Mouse (Mus musculus) adrenal gland, adult 8-10 months (tissue): ENCODE data around the gene Slc4a11. TPM values are rescaled to one million over a fixed set of nuclear protein-coding genes. Genes with fewer than 3 reads are reported as not detected.

Experiments used
- DNase-seq: peaks from one replicate; pipeline ENCODE4 v3.0.0; 2022
- total RNA-seq, 4 experiments: library from RNA; stranded (reverse); gene quantifications; 2 replicates each; pipeline ENCODE4 v1.2.4; 2022

The Slc4a11 gene
- total RNA-seq = 1 to 10 TPM; 2.6 to 7.8 (median 5.7) TPM

DNA sequence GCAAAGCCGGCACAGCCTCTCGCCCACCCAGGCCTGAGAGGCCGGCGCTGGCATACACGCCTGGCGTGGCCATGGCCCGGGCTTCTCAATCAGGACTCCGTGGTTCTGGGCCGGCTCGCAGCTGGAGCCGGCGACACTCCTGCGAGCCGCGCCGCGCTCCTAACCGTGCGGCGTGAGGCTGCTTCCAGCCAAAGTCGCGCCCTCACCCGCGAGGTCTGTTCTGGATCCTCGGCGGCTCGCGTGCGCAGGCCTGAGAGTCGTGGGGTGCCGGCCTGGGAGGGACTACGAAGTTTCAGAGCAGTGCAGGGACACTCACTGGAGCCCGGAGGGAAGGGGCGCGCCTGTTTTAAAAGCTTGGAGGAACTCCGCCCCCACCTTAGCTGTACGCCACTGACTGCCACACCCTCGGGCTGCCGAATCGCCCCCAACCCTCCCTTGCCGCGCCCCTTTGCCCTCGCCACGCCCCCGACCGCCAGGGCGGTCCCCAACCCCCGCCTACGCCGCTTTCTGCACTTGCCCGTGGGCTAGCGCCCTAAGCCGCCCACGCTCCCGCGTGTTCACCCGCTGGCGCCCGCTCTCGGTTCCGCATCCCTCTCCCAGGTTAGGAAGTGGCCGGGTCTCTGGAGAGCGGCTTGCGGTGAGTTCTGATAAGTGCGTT, at the start of gene Slc4a11:
TSS of gene Slc4a11 (minus strand) at position 367 of the 658 bp plus-strand sequence.
- DNase-seq = peak; percentile 49

DNA sequence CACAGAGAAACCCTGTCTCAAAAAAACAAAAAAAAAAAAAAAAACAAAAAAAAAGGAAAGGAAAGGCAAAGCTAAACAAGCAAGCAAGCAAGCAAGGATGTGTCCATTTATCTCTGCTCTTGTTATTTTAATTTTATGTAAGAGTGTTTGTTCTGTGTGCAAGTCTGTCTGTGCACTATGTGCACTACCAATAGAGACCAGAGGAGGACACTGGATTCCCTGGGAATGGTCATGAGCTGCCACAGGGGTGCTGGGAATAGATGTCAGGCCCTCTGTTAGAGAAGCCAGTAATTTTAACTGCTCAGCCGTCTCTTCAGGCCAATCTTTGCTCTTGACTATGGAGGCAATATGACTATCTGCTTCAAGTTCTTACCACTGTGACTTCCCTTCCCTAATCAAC, 46.3 kb upstream of the Slc4a11 start:
- no peak for DNase-seq

DNA sequence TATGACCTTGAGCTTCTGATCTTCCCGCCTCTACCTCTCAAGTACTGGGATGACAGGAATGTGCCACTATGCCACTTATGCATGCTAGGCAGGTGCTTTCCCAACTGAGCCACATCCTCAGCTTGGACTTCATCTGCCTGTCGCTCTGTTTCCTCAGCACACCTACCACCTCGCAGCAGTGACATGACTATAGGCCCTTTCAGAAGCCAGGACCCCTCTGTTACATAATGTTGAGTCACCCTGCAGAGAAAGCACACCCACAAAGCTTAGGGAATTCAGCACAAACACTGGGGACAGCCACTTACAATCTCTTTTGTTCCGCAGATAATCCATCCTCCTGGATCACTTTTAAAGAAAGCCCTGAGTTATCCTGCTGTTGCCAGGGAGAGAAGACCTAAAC, 42.8 kb upstream of the Slc4a11 start:
- no peak for DNase-seq

DNA sequence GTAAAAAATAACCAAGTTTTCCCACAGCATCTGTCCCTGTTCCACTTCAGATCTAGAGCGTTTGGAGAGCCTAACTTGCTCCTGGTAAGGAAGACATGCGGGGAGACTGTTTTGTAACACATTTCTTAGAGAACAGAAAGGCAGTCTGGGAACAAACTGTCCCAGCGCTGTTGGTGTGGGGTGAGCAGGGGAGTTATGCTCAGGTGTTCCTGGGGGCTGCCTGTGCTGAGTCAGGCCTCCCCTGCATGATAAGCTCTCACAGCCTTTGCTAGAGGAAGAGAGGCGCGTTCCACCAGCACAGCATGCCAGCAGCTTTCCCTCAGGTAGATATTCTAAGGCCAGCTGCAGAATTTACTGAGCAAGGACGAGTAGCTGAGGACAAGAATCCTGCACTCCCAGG, 40.7 kb upstream of the Slc4a11 start:
- DNase-seq = no peak

DNA sequence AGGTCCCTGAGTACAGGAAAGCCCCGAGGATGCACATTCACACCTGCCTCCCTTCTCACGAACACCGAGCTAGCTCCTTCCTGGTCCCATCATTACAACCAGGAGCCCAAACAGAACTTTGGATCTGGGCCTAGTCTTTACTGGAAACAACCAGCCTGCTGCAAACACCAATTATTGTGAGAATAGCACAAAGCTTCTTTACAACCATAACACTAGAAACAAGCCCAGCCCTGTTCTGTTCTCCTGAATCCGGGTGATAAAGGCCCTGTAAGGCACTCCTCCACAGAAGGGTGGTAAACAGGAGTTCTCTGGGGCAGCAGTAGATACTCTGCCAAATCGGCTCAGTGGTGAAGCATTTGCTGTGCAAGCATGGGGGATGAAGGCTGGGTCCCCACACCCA, 38.0 kb upstream of the Slc4a11 start:
- DNase-seq = no peak

DNA sequence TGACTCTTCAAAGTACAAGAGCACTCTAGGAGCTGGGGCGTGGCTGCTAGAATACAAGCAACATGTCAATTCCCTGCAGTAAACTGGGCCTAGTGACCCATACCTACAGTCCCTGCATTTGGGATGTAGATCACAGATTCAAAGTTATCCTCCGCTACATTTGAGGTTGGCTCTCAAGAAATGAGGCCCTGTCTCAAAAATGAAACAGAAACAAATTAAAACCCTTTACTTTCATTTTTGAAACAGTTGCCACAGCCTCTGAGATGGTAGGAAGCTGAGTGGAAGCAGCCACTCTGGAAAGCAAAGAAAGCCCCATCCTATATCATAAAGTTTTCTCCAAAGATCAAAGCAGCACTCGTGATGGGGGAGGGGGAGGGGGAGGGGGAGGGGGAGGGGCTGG, 36.1 kb upstream of the Slc4a11 start:
- no peak for DNase-seq

DNA sequence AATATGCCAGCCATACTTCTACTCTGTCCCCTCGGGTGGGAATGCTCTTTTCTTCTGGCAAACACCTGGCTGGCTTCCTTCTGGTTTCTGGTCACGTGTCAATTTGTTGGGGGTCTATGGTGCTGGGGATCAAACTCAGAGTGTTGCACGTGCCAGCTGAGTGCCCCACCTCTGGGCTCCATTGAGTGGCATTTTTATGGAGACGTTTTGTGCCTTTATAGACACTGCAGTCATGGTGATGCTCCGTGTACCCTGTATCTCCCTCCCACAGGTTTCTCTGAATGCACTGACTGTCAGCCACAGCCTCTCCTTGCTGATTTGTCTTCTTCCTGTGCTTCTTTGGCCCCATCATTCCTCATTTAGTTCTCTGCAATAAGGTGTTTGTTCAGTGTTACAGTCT, 34.5 kb upstream of the Slc4a11 start:
- no peak for DNase-seq

DNA sequence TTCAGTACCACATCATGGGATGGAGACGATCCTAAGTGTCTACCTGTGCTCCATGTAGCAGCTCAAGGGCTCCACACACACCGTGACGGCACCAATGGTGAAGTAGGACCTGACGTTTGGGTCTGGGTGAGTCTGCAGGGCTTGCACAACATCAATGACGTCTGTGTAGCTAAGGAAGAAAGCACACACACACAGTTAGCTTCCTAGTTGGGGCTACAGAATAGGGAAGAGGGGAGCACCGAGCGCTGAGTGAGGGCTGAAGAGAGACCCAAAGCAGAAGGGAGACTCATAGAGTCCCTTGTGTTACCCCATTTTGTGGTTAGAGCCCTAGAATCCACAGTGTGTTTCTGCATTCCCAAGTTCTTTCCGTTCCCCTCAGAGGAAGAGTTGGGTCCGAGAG, 33.4 kb upstream of the Slc4a11 start:
- no peak for DNase-seq

DNA sequence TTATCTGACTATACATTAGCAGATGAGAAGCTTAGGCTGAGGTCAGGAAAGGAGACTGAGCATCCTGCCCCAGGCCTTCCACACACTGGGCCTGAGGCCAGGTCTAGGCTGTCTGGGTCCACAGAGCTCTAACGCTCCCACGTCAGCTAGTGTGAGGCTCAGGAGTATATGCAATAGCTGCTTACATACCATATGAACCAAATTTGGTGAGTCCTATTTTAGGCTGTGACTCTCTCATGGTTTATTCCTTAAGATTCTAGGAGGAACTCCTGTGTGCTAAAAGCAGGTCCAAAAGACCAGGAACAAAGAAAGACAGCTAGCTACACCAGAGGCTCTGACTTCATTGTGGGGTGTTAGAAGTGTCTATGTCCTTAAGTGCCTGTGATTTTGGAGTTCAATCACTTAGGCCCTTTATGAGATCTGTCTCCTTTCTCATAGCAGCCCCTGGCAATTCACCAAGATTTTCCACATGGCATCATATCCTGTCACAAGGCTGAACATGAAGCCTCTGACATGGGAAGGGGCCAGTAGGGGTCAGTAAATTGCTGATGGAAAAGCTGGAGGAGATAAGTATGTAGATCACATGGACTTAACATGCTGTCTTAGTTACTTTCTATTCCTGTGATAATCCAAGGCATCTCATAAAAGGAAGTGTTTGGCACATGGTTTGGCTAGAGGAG, 31.7 kb upstream of the Slc4a11 start:
- no peak for DNase-seq

DNA sequence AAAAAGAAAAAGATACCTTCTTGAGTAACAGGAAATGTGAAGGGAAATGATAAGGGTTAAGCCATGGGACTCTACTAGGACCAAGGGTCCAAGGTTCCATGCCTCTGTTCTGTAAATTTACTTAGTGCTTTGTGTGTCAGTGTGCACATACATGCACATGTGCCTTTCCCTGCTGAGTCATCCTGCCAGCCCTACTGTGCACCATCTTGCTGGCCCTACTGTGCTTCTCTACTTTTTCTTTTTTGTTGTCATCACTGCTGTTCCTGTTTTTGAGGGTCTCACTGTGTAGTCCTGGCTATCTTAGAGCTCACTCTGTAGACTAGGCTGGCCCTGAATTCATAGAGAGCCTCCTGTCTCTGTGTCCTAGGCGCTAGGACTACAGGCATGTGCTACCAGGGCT, 30.4 kb upstream of the Slc4a11 start:
- DNase-seq = no peak

DNA sequence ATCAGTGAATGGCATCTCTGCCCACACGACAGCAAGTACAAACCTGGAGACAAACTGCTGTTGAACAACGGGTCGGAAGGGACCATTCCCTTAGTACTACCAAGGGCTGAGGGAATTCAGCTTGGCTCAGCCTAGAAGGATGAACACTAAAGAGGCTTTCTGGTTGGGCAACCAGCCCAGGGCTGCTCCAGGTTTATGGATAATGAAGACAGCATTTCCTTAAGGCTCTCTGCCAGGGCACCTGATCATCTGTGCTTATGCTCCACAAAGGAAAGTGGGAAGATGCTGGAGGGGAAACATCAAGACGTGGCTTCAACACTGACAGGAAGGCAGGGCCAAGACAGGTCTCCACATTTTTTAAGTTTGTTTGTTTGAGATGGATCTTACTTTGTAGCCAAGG, 27.1 kb upstream of the Slc4a11 start:
- DNase-seq = no peak

DNA sequence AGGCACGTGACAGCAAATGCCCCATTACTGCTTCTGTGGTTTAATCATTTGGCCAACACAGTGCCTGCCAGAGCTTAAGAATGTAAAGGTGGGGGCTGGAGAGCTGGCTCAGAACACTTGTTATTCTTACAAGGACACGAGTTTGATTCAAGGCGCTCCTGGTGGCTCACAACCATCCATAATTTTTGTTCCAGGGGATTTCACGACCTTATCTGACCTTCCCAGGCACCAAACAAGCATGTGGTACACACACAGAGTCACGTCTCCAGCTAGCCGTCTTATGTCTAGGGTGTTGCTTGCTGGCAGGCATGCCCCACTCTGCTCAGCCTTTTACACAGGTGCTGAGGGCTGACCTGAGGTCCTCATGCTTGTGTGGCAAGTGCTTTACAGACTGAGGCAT, 20.6 kb upstream of the Slc4a11 start:
- no peak for DNase-seq

DNA sequence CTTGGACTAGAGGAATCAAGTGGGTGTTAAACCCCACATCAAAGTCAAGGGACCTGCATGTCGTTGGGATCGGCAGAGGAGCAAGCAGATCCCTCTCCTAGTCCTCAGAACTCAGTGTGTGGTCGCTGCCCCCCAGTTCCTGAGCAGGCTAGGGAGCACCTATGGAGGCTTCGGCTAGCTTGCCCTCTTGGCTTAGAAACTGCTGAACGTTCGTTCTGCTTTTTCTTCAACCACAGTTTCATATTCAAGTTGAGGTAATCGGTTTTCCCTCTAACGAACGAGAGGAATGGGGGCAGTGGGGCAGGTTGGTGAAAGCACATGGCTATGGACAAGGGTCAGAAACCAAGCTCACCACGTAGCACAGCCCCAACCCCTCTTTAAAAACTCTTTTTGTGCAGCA, 9.7 kb upstream of the Slc4a11 start:
- no peak for DNase-seq

DNA sequence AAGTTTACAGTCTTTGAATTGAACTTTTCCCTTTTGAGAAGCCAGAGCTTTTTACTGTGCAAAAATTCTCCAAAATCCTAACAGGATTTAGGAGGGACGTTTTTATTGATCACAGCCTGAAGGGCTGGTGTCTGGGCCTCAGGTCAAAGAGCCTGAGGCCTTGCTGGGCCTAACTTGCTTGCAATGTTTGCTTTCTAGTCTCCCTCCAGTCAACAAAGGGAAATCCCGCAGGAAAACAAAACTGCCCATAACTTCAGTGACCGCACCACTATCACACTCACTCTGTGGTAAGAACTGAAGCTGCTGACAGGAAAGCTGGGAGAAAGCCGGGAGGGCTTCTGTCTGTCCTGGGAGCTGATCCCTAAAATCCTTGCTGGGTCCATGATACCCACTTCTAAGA, 9.3 kb upstream of the Slc4a11 start:
- DNase-seq = no peak

DNA sequence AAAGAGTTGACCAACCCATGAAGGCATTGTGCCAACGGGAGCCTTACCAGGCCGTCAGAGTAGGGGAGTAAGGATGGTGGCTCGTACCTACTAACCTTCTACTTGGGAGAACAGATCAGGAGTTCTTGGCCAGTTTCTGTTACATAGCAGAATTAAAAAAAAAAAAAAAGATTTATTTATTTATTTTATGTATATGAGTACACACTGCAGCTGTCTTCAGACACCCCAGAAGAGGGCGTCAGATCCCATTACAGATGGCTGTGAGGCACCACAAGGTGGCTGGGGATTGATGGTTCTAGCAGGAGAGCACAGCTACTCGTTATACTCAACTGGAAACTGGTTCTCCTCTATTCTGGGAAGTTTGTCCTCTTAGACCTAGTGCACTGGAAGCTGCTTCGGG, 7.9 kb upstream of the Slc4a11 start:
- DNase-seq = no peak

DNA sequence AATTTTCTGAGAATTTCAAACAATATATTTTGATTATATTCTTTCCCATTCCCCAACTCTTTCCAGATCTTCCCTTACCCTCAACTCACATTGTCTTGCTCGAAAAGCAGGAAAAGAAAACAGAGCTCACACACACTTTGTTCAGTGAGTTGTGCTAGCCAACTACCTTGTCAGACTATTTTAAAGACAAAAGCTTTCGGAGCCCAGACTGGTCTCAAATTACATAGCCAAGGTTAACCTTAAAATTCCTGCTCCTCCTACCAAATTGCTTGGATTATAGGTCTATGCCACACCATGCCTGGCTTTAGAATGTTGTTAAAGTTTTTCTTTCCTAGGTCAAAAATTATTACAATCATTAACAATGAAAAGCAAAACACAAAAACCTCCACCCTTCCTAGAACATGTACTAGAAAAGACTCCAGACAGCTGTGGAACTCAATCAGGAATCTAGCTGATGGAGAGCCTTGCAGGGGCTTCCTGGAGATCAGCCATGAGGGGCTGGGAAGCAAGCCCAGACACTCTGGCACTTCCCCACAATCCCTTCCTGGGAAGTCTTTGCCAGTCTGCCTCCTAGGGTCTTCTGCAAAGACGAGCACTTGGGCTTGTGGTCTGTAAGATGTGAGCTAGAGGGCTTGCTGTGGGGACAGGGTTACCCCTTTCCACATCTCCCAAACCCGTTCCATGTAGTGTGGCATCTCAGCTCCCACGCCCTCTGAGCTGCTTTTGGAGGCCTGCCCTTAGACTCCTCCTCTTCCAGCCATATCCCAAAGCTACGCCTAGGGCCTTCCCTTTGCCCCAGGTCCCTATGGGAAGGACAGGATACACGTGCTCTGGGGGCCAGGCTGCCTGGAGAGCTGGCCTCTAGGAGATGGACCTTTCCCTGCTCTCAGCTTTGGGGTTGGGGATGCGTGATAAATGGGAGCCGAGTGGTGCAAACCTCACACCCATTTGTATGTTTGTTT, 7.0 kb upstream of the Slc4a11 start:
- DNase-seq = no peak

DNA sequence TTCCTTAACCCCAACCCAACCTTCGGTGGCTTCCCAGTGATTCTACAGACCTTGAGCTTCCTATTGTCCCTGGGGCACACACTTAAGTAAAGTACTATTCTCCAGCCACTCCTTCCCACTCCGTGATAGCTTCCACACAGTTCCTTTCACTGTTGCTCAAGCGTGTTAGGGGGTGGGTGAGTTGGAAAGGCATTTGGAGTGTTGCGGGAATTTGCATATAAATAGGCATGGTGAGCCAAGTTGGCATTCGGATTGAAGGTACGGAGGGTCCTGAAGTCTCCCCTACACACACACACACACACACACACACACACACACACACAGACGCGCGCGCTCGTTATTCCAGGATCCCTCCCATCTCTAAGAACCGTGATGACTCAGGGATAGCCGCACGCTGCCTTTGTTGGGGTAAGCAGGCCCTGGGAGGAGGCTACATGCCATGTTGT, 525 bp upstream of the Slc4a11 start:
- DNase-seq = no peak

DNA sequence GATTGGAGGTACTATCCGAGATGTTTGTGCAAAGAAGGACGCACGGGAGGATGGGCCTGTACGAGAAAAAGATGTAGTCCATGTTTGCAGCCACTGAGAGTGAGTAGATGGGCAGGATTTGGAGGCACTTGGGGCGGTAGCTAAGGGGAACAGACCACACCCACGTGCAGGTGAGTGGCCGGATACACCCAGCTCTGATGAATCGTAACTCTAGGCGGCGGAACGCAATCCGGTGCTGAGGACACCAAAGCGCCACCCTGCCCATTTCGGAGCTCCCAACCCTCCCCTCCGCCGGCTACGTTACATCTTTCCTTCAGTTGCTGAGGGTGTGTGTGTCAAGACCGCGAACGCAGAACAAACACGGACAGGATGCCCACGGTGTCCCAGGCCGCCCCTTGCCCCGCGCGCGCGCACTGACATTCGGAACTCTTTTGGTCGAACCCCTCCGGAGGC, 593 bp downstream of the Slc4a11 start:
- no peak for DNase-seq

DNA sequence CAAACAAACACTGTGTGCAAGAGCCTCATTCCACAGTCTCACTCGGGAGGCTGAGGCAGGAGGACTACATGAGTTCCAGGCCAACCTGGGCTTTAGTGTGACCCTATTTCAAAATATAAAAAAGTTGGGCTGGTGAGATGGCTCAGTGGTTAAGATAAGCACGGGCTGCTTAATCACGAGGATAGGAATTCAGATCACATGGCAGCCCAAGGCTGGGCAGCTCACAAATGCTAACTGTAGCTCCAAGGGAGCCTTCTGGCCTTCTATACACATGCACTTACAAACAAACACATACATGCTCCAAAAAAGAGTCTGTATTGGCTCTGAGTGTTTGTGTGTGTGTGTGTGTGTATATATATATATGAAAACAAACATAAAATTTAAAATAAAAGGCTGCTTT, 3.8 kb downstream of the Slc4a11 start:
- DNase-seq = no peak

DNA sequence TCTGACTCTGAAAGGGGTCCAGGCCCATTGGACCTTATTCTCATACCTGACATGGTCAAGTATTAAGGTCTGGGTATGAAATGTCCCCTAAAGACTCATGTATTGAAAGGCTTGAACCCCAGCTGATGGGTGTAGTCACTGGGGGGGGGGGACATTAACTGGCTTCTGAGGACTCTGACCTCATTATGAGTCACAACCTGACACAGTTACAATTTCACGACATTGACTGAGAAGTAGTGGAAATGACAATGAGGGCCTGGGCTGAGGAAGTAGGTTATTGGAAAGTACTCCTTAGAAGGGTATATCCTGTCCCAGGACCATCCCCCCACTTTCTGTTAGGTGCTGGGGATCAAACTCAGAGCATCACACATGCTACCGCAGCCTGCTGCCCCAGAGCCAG, 8.3 kb downstream of the Slc4a11 start:
- no peak for DNase-seq

DNA sequence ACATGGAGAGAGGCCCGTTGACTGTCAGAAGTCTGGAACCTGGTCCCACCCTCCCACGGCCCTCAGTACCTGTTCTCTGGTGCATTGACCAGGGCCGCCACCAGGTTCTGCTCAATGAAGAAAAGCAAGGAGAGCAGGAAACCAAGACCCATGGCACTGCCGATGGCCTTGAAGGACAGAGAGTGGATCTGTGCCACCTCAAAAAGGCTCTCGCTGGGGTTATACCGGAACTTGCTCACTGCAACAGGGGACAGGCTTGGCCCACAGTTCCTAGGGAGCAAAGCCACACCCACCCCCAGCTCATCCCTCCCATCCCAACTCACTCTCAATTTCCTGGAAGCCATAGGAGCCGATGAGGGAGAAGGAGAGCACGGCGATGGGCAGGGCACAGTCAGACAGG, 11.9 kb downstream of the Slc4a11 start:
- DNase-seq = no peak

DNA sequence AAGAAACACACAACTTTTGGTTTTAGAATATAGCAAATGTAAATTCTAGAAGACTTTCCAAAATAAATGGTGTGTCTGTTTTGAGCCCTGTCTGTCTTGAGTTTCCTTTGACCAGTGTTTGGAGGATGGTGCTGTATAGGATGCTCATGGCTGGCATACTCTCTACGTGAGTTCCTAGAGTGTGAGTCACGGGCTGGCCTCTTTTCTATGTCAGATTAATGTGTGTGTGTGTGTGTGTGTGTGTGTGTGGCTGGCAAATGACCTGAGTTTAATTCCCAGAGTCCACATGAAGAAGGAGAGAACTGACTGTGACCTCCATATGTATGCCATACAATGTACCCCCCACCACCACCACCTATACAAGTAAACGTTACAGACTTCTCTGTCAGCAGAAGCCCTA, 15.8 kb downstream of the Slc4a11 start:
- DNase-seq = no peak

DNA sequence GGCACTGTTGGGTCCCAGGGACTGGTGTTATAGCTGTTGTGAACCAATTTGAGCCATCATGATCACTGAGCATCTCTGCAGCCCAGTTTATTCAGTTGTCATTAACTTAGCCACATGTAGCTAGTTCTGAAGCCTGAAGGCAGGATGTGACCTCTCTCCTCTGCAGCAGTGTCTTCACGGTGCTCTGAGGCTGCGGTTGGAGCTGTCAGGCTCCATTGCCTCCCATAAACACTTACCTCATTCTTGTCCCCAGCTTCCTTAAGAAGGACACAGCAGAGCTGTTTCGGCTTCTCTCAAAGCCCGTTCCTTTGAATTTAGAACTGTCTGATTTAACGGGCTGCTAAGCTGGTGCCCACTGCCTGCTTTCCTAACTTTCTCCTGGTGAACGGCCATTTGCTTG, 17.4 kb downstream of the Slc4a11 start:
- DNase-seq = no peak
